Mouse (Mus musculus) left cerebral cortex, adult 8-10 months (tissue): ENCODE measurements around the gene Osbpl3. TPM values are rescaled to one million over a fixed set of nuclear protein-coding genes. Genes with fewer than 3 reads are reported as not detected.
A peak's percentile ranks its signal among the peaks of the same experiment; 100 is the strongest.

Experiments used
- DNase-seq, 2 experiments: peaks; one replicate each; pipeline ENCODE4 v3.0.0; 2022; ENCODE audit warnings: low spot score in 2 of 2
- total RNA-seq, 4 experiments: library from RNA; stranded (reverse); gene quantifications; 2 replicates each; pipeline ENCODE4 v1.2.4; 2022

The Osbpl3 gene
- total RNA-seq = 10 to 100 TPM; 31.7 to 34.6 (median 33.9) TPM

- peak; percentile 70 to 81 for DNase-seq
Measured at GRCm38 (mm10) chr6:50455829-50456469, at the start of gene Osbpl3. Gene Osbpl3 (minus strand): TSS chr6:50456201.

GRCm38 (mm10) chr6:50505531-50505930 lies 49.5 kb upstream of the Osbpl3 start:
- no peak for DNase-seq

GRCm38 (mm10) chr6:50504711-50505110 lies 48.7 kb upstream of the Osbpl3 start:
- DNase-seq = no peak

- no peak for DNase-seq
Measured at GRCm38 (mm10) chr6:50503779-50504178, 47.8 kb upstream of the Osbpl3 start.

GRCm38 (mm10) chr6:50503031-50503430 lies 47.0 kb upstream of the Osbpl3 start:
- no peak for DNase-seq

GRCm38 (mm10) chr6:50498346-50498745 lies 42.3 kb upstream of the Osbpl3 start:
- no peak for DNase-seq

GRCm38 (mm10) chr6:50490519-50490918 lies 34.5 kb upstream of the Osbpl3 start:
- DNase-seq = peak in 1 of 2 experiments; percentile 18

GRCm38 (mm10) chr6:50489380-50489779 lies 33.4 kb upstream of the Osbpl3 start:
- no peak for DNase-seq

GRCm38 (mm10) chr6:50486035-50486902 lies 30.3 kb upstream of the Osbpl3 start:
- no peak for DNase-seq

- no peak for DNase-seq
Measured at GRCm38 (mm10) chr6:50483426-50483825, 27.4 kb upstream of the Osbpl3 start.

- DNase-seq = no peak
Measured at GRCm38 (mm10) chr6:50481460-50481859, 25.5 kb upstream of the Osbpl3 start.

- DNase-seq = no peak
Measured at GRCm38 (mm10) chr6:50466451-50466850, 10.4 kb upstream of the Osbpl3 start.

GRCm38 (mm10) chr6:50464690-50465485 lies 8.9 kb upstream of the Osbpl3 start:
- DNase-seq = no peak

- no peak for DNase-seq
Measured at GRCm38 (mm10) chr6:50462026-50462425, 6.0 kb upstream of the Osbpl3 start.

- DNase-seq = no peak
Measured at GRCm38 (mm10) chr6:50461585-50461984, 5.6 kb upstream of the Osbpl3 start.

GRCm38 (mm10) chr6:50460646-50461045 lies 4.6 kb upstream of the Osbpl3 start:
- no peak for DNase-seq

GRCm38 (mm10) chr6:50460246-50460645 lies 4.2 kb upstream of the Osbpl3 start:
- DNase-seq = no peak

- no peak for DNase-seq
Measured at GRCm38 (mm10) chr6:50459271-50459670, 3.3 kb upstream of the Osbpl3 start.

GRCm38 (mm10) chr6:50457551-50458348 lies 1.7 kb upstream of the Osbpl3 start:
- no peak for DNase-seq

GRCm38 (mm10) chr6:50456706-50457105 lies 705 bp upstream of the Osbpl3 start:
- DNase-seq = no peak
